Mouse (Mus musculus) midbrain, postnatal 0 days (tissue): Measurements from ENCODE around the gene Pstk. TPM values are rescaled to one million over a fixed set of nuclear protein-coding genes. Genes with fewer than 3 reads are reported as not detected.

Source experiments
- ATAC-seq: fragments of 200-750 bp; cut with Nextera tagmentation; 2 replicates; pipeline ENCODE4 v1.8.0; 2017; ENCODE audit warnings: moderate number of reproducible peaks, mild to moderate bottlenecking, moderate TSS enrichment, moderate library complexity; ENCODE audit not compliant: low FRiP score
- DNase-seq: peaks from one replicate; pipeline ENCODE4 v3.0.0-alpha.2; 2015; ENCODE audit warnings: low spot score
- H3K27ac ChIP-seq: fragments of 300-500 bp; sonication (generic); 2 replicates; pipeline ENCODE4 v1.5.1; 2014; ENCODE audit warnings: low read depth, mild to moderate bottlenecking, low read length, mixed read lengths
- H3K27me3 ChIP-seq: fragments of 300-500 bp; sonication (generic); 2 replicates; pipeline ENCODE4 v1.6.1; 2014; ENCODE audit warnings: low read length, control low read depth, mixed read lengths; ENCODE audit not compliant: insufficient read depth
- H3K36me3 ChIP-seq: fragments of 300-500 bp; sonication (generic); 2 replicates; pipeline ENCODE4 v1.6.1; 2014; ENCODE audit warnings: low read length, control low read depth, mixed read lengths; ENCODE audit not compliant: insufficient read depth
- H3K4me1 ChIP-seq: fragments of 300-500 bp; sonication (generic); 2 replicates; pipeline ENCODE4 v1.6.1; 2014; ENCODE audit warnings: mild to moderate bottlenecking, control low read depth, antibody characterized with exemption, low read length, mixed read lengths; ENCODE audit not compliant: insufficient read depth
- H3K4me2 ChIP-seq: fragments of 300-500 bp; sonication (generic); 2 replicates; pipeline ENCODE4 v1.6.1; 2014; ENCODE audit warnings: low read depth, mild to moderate bottlenecking, low read length, mixed read lengths; ENCODE audit not compliant: poor library complexity, severe bottlenecking
- H3K4me3 ChIP-seq: fragments of 300-500 bp; sonication (generic); 2 replicates; pipeline ENCODE4 v1.5.1; 2014; ENCODE audit warnings: low read depth, mild to moderate bottlenecking, low read length, moderate library complexity
- H3K9ac ChIP-seq: fragments of 300-500 bp; sonication (generic); replicated peaks from 2 replicates; pipeline ENCODE4 v1.6.1; 2014; ENCODE audit warnings: mild to moderate bottlenecking, low read length, moderate library complexity, mixed read lengths; ENCODE audit not compliant: poor library complexity, severe bottlenecking
- H3K9me3 ChIP-seq: fragments of 300-500 bp; sonication (generic); 2 replicates; pipeline ENCODE4 v1.6.1; 2016; ENCODE audit warnings: low read length, control low read depth
- CTCF ChIP-seq: IDR thresholded peaks from 2 replicates; pipeline ENCODE4 v1.5.1; 2016; ENCODE audit warnings: antibody characterized with exemption, mild to moderate bottlenecking
- WGBS: fragments of 180-500 bp; shearing (Covaris S2); extraction: QIAGEN DNeasy Blood & Tissue Kit; methylation state at CpG from one replicate; pipeline ENCODE4 v1.1.7; 2014; 5-methylcytosine and 5-hydroxymethylcytosine counted together
- polyA plus RNA-seq: library from polyadenylated mRNA; unstranded; fragments of >200 nt; fragmentation: Nextera tagmentation; extraction: Ambion mirVana; gene quantifications from 2 replicates; pipeline ENCODE4 v1.2.1, GENCODE M21; 2015
- total RNA-seq: library from RNA; depleted of rRNA; stranded (reverse); fragments of >200 nt; gene quantifications from 2 replicates; pipeline ENCODE4 v1.2.3, GENCODE M21; 2014; rRNA removed

The Pstk gene
- total RNA-seq (36.6 and 44.5 TPM in 2 replicates), polyA plus RNA-seq (54.3 and 55.0 TPM in 2 replicates)

DNA sequence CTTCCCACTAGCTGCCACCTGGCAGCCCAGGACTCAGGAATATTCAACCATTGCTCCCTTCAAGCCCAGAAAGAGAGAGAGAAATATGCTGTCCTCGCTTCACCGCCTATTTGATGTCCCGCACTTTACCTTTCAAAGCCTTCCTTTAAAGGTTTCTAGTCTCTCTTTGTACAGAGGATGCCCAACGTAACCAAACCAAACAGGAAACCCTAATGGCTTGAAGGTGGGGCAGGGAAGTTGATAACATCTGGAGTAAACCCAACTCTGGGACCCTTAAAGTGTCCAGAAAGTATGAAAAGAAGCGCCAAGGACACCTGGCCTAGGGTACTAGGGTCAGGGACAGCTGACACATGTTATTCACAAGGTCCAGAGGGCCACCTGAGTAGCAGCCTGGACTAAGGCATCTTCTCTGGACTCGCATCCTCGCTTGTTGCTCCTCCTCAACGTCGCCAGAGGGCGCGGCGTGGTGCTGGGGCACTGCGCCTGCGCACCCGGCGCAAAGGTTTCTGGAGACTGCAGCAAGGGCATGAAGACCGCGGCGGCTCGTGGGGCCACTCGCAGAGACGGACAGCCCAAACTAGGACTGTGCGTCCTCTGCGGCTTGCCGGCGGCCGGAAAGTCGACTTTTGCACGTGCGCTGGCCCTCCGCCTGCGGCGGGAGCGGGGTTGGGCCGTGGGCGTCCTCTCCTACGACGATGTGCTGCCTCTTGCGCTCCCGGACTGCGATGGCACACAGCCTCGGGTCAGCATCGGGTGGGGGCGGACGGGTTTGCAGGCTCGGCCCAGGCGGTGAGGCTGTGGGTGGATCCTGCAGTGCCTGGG is at the start of gene Pstk:
Gene Pstk, plus strand, starts transcription at position 494 of the 822 bp plus-strand sequence.
- Histone ChIP-seq H3K9ac (peak within 1 kb of the TSS; percentile 72), H3K27ac (peak within 1 kb of the TSS; percentile 75), H3K9me3 (no peaks in the 10 kb centered on the region), H3K4me3 (peak within 1 kb of the TSS; percentile 62), H3K36me3 (no peaks in the 10 kb centered on the region), H3K4me1 (no peaks in the 10 kb centered on the region), H3K27me3 (no peaks in the 10 kb centered on the region), H3K4me2 (peak within 1 kb of the TSS; percentile 73)
- 5% methylated on average over 47 of the region's 47 CpGs for WGBS
- ATAC-seq (peak; percentile 92), DNase-seq (peak; percentile 92)
- TF ChIP-seq CTCF: peak; percentile 87

DNA sequence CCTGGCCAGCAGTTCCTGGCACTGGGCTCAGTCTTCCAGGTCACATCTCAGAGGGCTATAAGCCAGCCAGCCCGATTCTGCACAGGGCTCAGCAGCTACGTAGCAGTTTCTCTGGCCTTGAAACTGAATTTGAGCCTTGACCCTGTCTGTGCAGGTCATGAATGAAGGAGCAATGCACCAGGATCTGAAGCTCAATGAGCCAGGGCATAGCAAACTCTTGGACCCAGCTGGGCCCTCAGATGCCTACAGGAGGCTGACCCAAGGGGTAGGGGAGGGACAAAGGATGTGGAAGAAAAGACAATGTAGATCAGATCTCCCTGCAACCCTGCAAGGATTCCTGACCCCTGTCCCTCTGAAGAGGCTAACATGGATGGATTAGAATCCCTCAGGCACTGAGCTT is 48.7 kb upstream of the Pstk start, which contains the start of gene Cuzd1:
Gene Cuzd1, minus strand, starts transcription at position 101 of the 400 bp plus-strand sequence.
- no peaks in the 10 kb centered on the region for H3K36me3 ChIP-seq
- no peak for TF ChIP-seq CTCF
- H3K27ac ChIP-seq: no peak within 1 kb of the TSS
- no peak within 1 kb of the TSS for H3K9ac ChIP-seq
- H3K9me3 ChIP-seq: no peaks in the 10 kb centered on the region
- WGBS: 81% methylated on average over 2 of the region's 2 CpGs
- H3K4me1 ChIP-seq: no peaks in the 10 kb centered on the region
- H3K4me3 ChIP-seq: no peak within 1 kb of the TSS
- no peak within 1 kb of the TSS for H3K4me2 ChIP-seq
- no peak for ATAC-seq
- DNase-seq: no peak
- no peaks in the 10 kb centered on the region for H3K27me3 ChIP-seq

DNA sequence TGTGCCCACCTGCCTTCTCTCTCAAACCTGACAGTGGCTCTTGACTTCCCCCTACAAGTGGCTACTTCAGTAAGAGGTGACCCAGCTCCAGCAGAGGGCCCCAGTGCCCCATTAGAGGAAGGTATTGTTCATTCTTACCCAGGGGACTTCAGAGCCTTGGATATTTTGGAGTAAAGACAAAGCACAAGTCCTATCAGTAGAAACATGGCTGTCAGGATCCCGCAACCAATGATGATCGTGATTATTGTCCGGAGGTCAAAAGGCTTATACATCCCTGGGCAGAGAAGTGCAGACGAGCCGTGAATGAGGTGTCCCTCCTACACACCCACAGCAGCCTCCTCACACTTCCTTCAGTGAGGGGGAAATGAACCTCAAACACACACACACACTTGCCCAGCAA is 43.9 kb upstream of the Pstk start:
- Histone ChIP-seq H3K4me1 (no peaks in the 10 kb centered on the region), H3K9ac (no peak overlapping the region), H3K4me2 (no peak overlapping the region), H3K27me3 (no peaks in the 10 kb centered on the region), H3K36me3 (no peaks in the 10 kb centered on the region), H3K27ac (no peak overlapping the region), H3K4me3 (no peak overlapping the region), H3K9me3 (no peaks in the 10 kb centered on the region)
- 89% methylated on average over 5 of the region's 5 CpGs for WGBS
- no peak for TF ChIP-seq CTCF
- no peak for ATAC-seq
- no peak for DNase-seq

DNA sequence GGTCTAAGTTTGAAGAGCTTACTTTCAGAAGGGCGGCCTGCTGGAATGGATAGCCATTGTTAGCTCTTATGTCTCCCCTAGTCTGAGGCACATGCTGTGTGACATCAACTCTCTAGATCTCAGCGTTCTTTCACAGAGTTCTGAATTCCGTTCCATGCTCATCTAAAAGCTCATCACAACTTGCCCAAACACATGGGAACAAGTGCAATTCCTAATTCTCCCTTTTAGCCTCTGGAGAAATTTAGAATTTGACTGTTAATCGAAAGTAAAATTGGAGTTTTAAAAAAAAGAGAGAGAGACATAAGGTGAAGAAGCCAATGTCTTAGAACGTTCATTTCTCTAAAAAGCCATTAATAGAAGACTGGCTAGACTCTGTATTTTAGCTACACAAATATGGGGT is 41.5 kb upstream of the Pstk start, which contains the start of gene Fam24b:
Gene Fam24b, minus strand, starts transcription at position 101 of the 400 bp plus-strand sequence.
- H3K9me3 ChIP-seq: no peaks in the 10 kb centered on the region
- H3K9ac ChIP-seq: no peak within 1 kb of the TSS
- ATAC-seq (no peak), DNase-seq (no peak)
- H3K4me3 ChIP-seq: no peak within 1 kb of the TSS
- no peaks in the 10 kb centered on the region for H3K36me3 ChIP-seq
- H3K27me3 ChIP-seq: no peaks in the 10 kb centered on the region
- no peak for TF ChIP-seq CTCF
- no peak within 1 kb of the TSS for H3K27ac ChIP-seq
- no peak within 1 kb of the TSS for H3K4me2 ChIP-seq
- no peaks in the 10 kb centered on the region for H3K4me1 ChIP-seq
- WGBS: 88% methylated on average over 5 of the region's 5 CpGs

DNA sequence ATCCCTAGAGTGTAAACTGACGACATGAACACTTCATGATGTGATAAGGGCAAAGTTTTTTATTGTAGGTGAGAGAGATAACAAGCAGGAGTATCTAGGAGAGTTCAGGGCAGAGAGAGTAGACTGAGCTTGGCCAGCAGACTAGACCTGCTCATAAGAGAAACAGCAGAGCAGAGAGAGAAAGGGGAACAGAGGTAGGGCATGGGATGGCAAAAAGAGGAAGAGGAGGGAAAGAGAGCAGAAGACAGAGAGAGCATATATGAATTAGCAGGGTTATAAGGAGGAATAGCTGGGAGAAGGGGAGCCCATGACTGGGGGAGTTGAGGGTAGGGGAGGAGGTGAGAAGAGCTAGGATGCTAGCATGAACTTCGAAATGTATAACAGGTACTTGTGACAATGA is 39.3 kb upstream of the Pstk start:
- WGBS: 77% methylated on average over 2 of the region's 2 CpGs
- no peaks in the 10 kb centered on the region for H3K9me3 ChIP-seq
- no peak overlapping the region for H3K27ac ChIP-seq
- DNase-seq (no peak), ATAC-seq (no peak)
- H3K4me1 ChIP-seq: no peaks in the 10 kb centered on the region
- H3K4me3 ChIP-seq: no peak overlapping the region
- H3K27me3 ChIP-seq: no peaks in the 10 kb centered on the region
- TF ChIP-seq CTCF: no peak
- no peak overlapping the region for H3K4me2 ChIP-seq
- H3K9ac ChIP-seq: no peak overlapping the region
- H3K36me3 ChIP-seq: no peaks in the 10 kb centered on the region

DNA sequence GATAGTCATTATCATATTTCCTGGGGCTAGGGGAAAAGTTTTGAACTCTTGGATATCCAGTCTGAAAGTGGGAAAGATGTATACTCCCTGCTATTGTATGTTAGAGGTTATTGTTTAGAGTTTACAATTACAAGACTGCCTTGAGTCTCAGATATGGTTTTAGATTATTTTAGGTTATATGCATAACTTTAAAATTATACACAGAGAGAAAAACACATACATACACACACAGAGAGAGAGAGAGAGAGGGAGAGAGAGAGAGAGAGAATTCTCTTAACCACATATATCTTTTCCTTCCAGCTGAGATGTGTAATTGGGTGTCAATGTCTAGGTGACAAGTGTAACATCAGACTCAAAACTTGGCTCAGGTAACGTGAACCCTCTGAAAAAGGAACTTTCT is 37.4 kb upstream of the Pstk start, which contains the start of gene Fam24a:
Gene Fam24a, plus strand, starts transcription at position 301 of the 400 bp plus-strand sequence.
- no peak for ATAC-seq
- Histone ChIP-seq H3K9ac (no peak within 1 kb of the TSS), H3K27me3 (no peaks in the 10 kb centered on the region), H3K36me3 (peaks cover 4% of the 10 kb centered on the region; the same call in 1 of the 2 replicates), H3K4me1 (no peaks in the 10 kb centered on the region), H3K9me3 (no peaks in the 10 kb centered on the region), H3K4me3 (no peak within 1 kb of the TSS), H3K4me2 (no peak within 1 kb of the TSS), H3K27ac (no peak within 1 kb of the TSS)
- WGBS: 52% methylated on average over 1 of the region's 1 CpGs
- no peak for DNase-seq
- no peak for TF ChIP-seq CTCF
